Mouse (Mus musculus) neutrophil, adult 5-6 weeks (primary cell): ENCODE results near the gene Cnga3. TPM values are rescaled to one million over a fixed set of nuclear protein-coding genes. Genes with fewer than 3 reads are reported as not detected.

Experiments
- ATAC-seq: fragments of 151-379, 151-347 bp; 2 replicates; pipeline ENCODE4 v1.8.0; 2017; ENCODE audit warnings: mild to moderate bottlenecking, moderate TSS enrichment; ENCODE audit not compliant: insufficient number of reproducible peaks, poor library complexity, low FRiP score, severe bottlenecking; ENCODE audit errors: extremely low read depth
- total RNA-seq: library from RNA; stranded (forward); fragments of 200-1000 nt; gene quantifications from 2 replicates; pipeline ENCODE4 v1.2.3, GENCODE M21; 2017

Gene Cnga3
- not detected in 2 replicates for total RNA-seq

GRCm38 (mm10) chr1:37214144-37214543, at the start of gene Cnga3:
Gene Cnga3 (plus strand): TSS chr1:37214434.
- ATAC-seq = no peak

GRCm38 (mm10) chr1:37166066-37166465, 48.2 kb upstream of the Cnga3 start:
- no peak for ATAC-seq

GRCm38 (mm10) chr1:37167918-37168317, 46.3 kb upstream of the Cnga3 start:
- no peak for ATAC-seq

GRCm38 (mm10) chr1:37177874-37178273, 36.4 kb upstream of the Cnga3 start:
- ATAC-seq = no peak

- no peak for ATAC-seq
Measured at GRCm38 (mm10) chr1:37179852-37180251, 34.4 kb upstream of the Cnga3 start.

- no peak for ATAC-seq
Measured at GRCm38 (mm10) chr1:37187050-37187449, 27.2 kb upstream of the Cnga3 start.

- no peak for ATAC-seq
Measured at GRCm38 (mm10) chr1:37194607-37195006, 19.6 kb upstream of the Cnga3 start.

- no peak for ATAC-seq
Measured at GRCm38 (mm10) chr1:37201406-37201805, 12.8 kb upstream of the Cnga3 start.

- ATAC-seq = no peak
Measured at GRCm38 (mm10) chr1:37207743-37208142, 6.5 kb upstream of the Cnga3 start.

GRCm38 (mm10) chr1:37212375-37212774, 1.9 kb upstream of the Cnga3 start:
- ATAC-seq = no peak

- ATAC-seq = no peak
Measured at GRCm38 (mm10) chr1:37218386-37218785, 4.2 kb downstream of the Cnga3 start.

GRCm38 (mm10) chr1:37219593-37219992, 5.4 kb downstream of the Cnga3 start:
- ATAC-seq = no peak

GRCm38 (mm10) chr1:37220134-37220907, 6.1 kb downstream of the Cnga3 start:
- ATAC-seq = no peak

GRCm38 (mm10) chr1:37222002-37222401, 7.8 kb downstream of the Cnga3 start:
- no peak for ATAC-seq

- no peak for ATAC-seq
Measured at GRCm38 (mm10) chr1:37230404-37230803, 16.2 kb downstream of the Cnga3 start.

- ATAC-seq = no peak
Measured at GRCm38 (mm10) chr1:37231295-37231701, 17.1 kb downstream of the Cnga3 start.

- ATAC-seq = no peak
Measured at GRCm38 (mm10) chr1:37239045-37239635, 24.9 kb downstream of the Cnga3 start.

- ATAC-seq = no peak
Measured at GRCm38 (mm10) chr1:37242253-37242652, 28.0 kb downstream of the Cnga3 start.

- ATAC-seq = no peak
Measured at GRCm38 (mm10) chr1:37246476-37246875, 32.2 kb downstream of the Cnga3 start.

GRCm38 (mm10) chr1:37248406-37248805, 34.2 kb downstream of the Cnga3 start:
- ATAC-seq = no peak
